Comparison of ENCODE assay signal across 9 mouse cellular contexts in genomic region chr11:104685548-104685947, GRCm38 (mm10). TPM values are rescaled to one million over a fixed set of nuclear protein-coding genes. Genes with fewer than 3 reads are reported as not detected.
DNase-seq lines count a peak whose midpoint lies in the region; ATAC-seq and TF ChIP-seq lines count a peak whose summit lies in the region.
"Had no signal": no experiment of that assay in that cellular context is flagged by ENCODE, and none has a peak within 500 bp of the region (broad histone marks: within the 10 kb centered on the region; RNA-seq: fewer than 3 reads in every experiment).

Gene Gm11639 (plus strand): TSS chr11:104685707.

- intact Hi-C loops in left cerebral cortex, adult 2 months (cut with DNase I), result no loop called here

- no peak within 1 kb of the TSS for H3K4me3 ChIP-seq in forebrain, embryonic 16.5 days (replicated peaks; ENCODE audit: low read length)
- H3K4me3 ChIP-seq in neural tube, embryonic 13.5 days, result 0 out of 2 replicates have a peak within 1 kb of the TSS, but pooled peaks have one; percentile 10
- no peak within 1 kb of the TSS for H3K4me3 ChIP-seq in left cerebral cortex, adult 2 months
- H3K4me3 ChIP-seq: liver, embryonic 15.5 days had no signal

- peak; percentile 33 for DNase-seq in urinary bladder, postnatal 14 days (ENCODE audit: low spot score)
- no peak for DNase-seq in urinary bladder, adult 2 months (ENCODE audit: low spot score)
- DNase-seq in liver (peak; percentile 61), adipocyte (ENCODE audit: low spot score) (no peak)
- no peak for DNase-seq in left cerebral cortex, adult 2 months (ENCODE audit: extremely low spot score in 1 of 2, low spot score in 2 of 2)
- no peak for DNase-seq in right cerebral cortex, adult 18-20 months

- H3K9ac ChIP-seq in forebrain, embryonic 16.5 days (replicated peaks; ENCODE audit: low read depth, low read length), result no peak within 1 kb of the TSS
- H3K9ac ChIP-seq in neural tube, embryonic 13.5 days, result no peak within 1 kb of the TSS
- H3K9ac ChIP-seq: liver, embryonic 15.5 days had no signal

- no peaks in the 10 kb centered on the region for H3K27me3 ChIP-seq in forebrain, embryonic 16.5 days (replicated peaks; ENCODE audit: control insufficient read depth, insufficient read depth, low read length)
- no peaks in the 10 kb centered on the region for H3K27me3 ChIP-seq in neural tube, embryonic 13.5 days

- no peak within 1 kb of the TSS for H3K27ac ChIP-seq in forebrain, embryonic 16.5 days (ENCODE audit: low read length)
- no peak within 1 kb of the TSS for H3K27ac ChIP-seq in neural tube, embryonic 13.5 days (replicated peaks)
- H3K27ac ChIP-seq in left cerebral cortex, adult 2 months, result no peak within 1 kb of the TSS
- H3K27ac ChIP-seq: liver, embryonic 15.5 days had no signal

- H3K9me3 ChIP-seq in forebrain, embryonic 16.5 days (ENCODE audit: control insufficient read depth, low read length), result no peaks in the 10 kb centered on the region
- H3K9me3 ChIP-seq in neural tube, embryonic 13.5 days, result no peaks in the 10 kb centered on the region
- H3K9me3 ChIP-seq: liver, embryonic 15.5 days had no signal

- 19% methylated on average over 23 of the region's 23 CpGs for WGBS in forebrain, embryonic 16.5 days
- 28% methylated on average over 23 of the region's 23 CpGs for WGBS in neural tube, embryonic 13.5 days

- H3K4me2 ChIP-seq in forebrain, embryonic 16.5 days (ENCODE audit: low read length), result peak within 1 kb of the TSS; percentile 11; the same call in 1 of the 2 replicates
- peak within 1 kb of the TSS; percentile 29 for H3K4me2 ChIP-seq in neural tube, embryonic 13.5 days
- H3K4me2 ChIP-seq: liver, embryonic 15.5 days had no signal

- no peak for ATAC-seq in forebrain, embryonic 16.5 days
- ATAC-seq in neural tube, embryonic 13.5 days (ENCODE audit: low read depth), result no peak

- no peaks in the 10 kb centered on the region for H3K36me3 ChIP-seq in forebrain, embryonic 16.5 days (ENCODE audit: control insufficient read depth, insufficient read depth)
- H3K36me3 ChIP-seq in neural tube, embryonic 13.5 days, result no peaks in the 10 kb centered on the region
- H3K36me3 ChIP-seq: liver, embryonic 15.5 days had no signal

- no peaks in the 10 kb centered on the region for H3K4me1 ChIP-seq in forebrain, embryonic 16.5 days (replicated peaks; ENCODE audit: control insufficient read depth, insufficient read depth, low read length)
- H3K4me1 ChIP-seq in neural tube, embryonic 13.5 days (replicated peaks), result no peaks in the 10 kb centered on the region
- H3K4me1 ChIP-seq: liver, embryonic 15.5 days had no signal

- TF ChIP-seq CTCF in left cerebral cortex, adult 2 months (IDR thresholded peaks at IDR 0.05), result no peak

RNA-seq across cellular contexts. Expression of gene Gm11639, which starts in this region (rescaled TPM):
- polyA plus RNA-seq in urinary bladder, adult 2 months (2012; rRNA removed), result not detected in 2 replicates
- polyA plus RNA-seq in forebrain, embryonic 16.5 days (2015; fragmentation: Nextera tagmentation; extraction: Ambion mirVana), result 0.20 TPM in 1 of 2 replicates, not detected in the other
- 0.03 TPM in 1 of 2 replicates, not detected in the other for polyA plus RNA-seq in neural tube, embryonic 13.5 days (2015; fragmentation: Nextera tagmentation; extraction: Ambion mirVana)
- 1 to 10 TPM in 1 of 2 experiments, under 1 TPM in 1; 0.79 to 1.3 TPM for total RNA-seq in left cerebral cortex, adult 2 months (2021)

Comparison
In these comparisons a context has a peak if more than half of its experiments do, and no peak if none do; other contexts are left out.
1. DNase-seq: peak in urinary bladder, postnatal 14 days (single experiment) and liver (single experiment); none in urinary bladder, adult 2 months (single experiment), adipocyte (single experiment), left cerebral cortex, adult 2 months (0 of 2) and right cerebral cortex, adult 18-20 months (single experiment).